12 mouse cellular contexts compared by ENCODE assay signal in genomic region chr19:58244148-58244547, GRCm38 (mm10).
DNase-seq lines count a peak whose midpoint lies in the region; ATAC-seq and TF ChIP-seq lines count a peak whose summit lies in the region.
"Had no signal": no experiment of that assay in that cellular context is flagged by ENCODE, and none has a peak within 500 bp of the region (broad histone marks: within the 10 kb centered on the region; RNA-seq: fewer than 3 reads in every experiment).

No protein-coding gene starts in this region.

- TF ChIP-seq CTCF in kidney, adult 2 months (conservative IDR thresholded peaks at IDR 0.05; ENCODE audit: insufficient read depth, insufficient read length, low read depth, low read length) = no peak
- TF ChIP-seq CTCF in midbrain, postnatal 0 days (IDR thresholded peaks at IDR 0.05) = no peak

- DNase-seq in embryo, embryonic 10 days (ENCODE audit: low spot score) = peak; percentile 18
- no peak for DNase-seq in embryo, embryonic 9.5 days (ENCODE audit: extremely low spot score)
- no peak for DNase-seq in kidney, adult 2 months
- peak; percentile 59 for DNase-seq in forelimb bud, embryonic 11.5 days (ENCODE audit: low read depth, low spot score)
- DNase-seq in midbrain, postnatal 0 days (ENCODE audit: low spot score) = no peak
- no peak for DNase-seq in right cerebral cortex, adult 18-20 months
- no peak for DNase-seq in layer of hippocampus, adult 9-11 months
- DNase-seq: cerebellum, adult 2 months had no signal

- 38% methylated on average over 4 of the region's 4 CpGs for WGBS in kidney, embryonic 16.5 days
- WGBS in kidney, adult 2 months = 49% methylated on average over 4 of the region's 4 CpGs
- 71% methylated on average over 4 of the region's 4 CpGs for WGBS in midbrain, postnatal 0 days

- H3K27ac ChIP-seq in kidney, embryonic 16.5 days (ENCODE audit: low read length) = 0 out of 2 replicates have a peak overlapping the region, but pooled peaks have one; percentile 5
- H3K27ac ChIP-seq in kidney, adult 2 months (ENCODE audit: insufficient read depth, low read depth, low read length) = no peak overlapping the region
- H3K27ac ChIP-seq in midbrain, postnatal 0 days (ENCODE audit: low read depth, low read length) = 0 out of 2 replicates have a peak overlapping the region, but pooled peaks have one; percentile 28
- H3K27ac ChIP-seq: embryonic facial prominence, embryonic 15.5 days; kidney, postnatal 0 days; liver, embryonic 15.5 days had no signal

- H3K9ac ChIP-seq in kidney, embryonic 16.5 days (replicated peaks; ENCODE audit: low read length) = 0 out of 2 replicates have a peak overlapping the region, but pooled peaks have one; percentile 4
- no peak overlapping the region for H3K9ac ChIP-seq in midbrain, postnatal 0 days (replicated peaks; ENCODE audit: low read length, poor library complexity, severe bottlenecking)
- H3K9ac ChIP-seq: embryonic facial prominence, embryonic 15.5 days; liver, embryonic 15.5 days had no signal

- H3K36me3 ChIP-seq in kidney, embryonic 16.5 days (ENCODE audit: insufficient read depth, low read length) = no peaks in the 10 kb centered on the region
- H3K36me3 ChIP-seq in kidney, adult 2 months (ENCODE audit: control insufficient read depth, insufficient read depth, low read length) = no peaks in the 10 kb centered on the region
- no peaks in the 10 kb centered on the region for H3K36me3 ChIP-seq in midbrain, postnatal 0 days (ENCODE audit: insufficient read depth, low read length)
- H3K36me3 ChIP-seq: embryonic facial prominence, embryonic 15.5 days; liver, embryonic 15.5 days had no signal

- peaks cover 12% of the 10 kb centered on the region for H3K4me1 ChIP-seq in kidney, embryonic 16.5 days (ENCODE audit: insufficient read depth, low read length)
- H3K4me1 ChIP-seq in kidney, adult 2 months (ENCODE audit: control insufficient read depth, insufficient read depth, low read length) = no peaks in the 10 kb centered on the region
- peaks cover 6% of the 10 kb centered on the region; the same call in 1 of the 2 replicates for H3K4me1 ChIP-seq in midbrain, postnatal 0 days (ENCODE audit: insufficient read depth, low read length)
- H3K4me1 ChIP-seq: liver, embryonic 15.5 days had no signal

- no peaks in the 10 kb centered on the region for H3K27me3 ChIP-seq in kidney, embryonic 16.5 days (ENCODE audit: insufficient read depth, low read length)
- H3K27me3 ChIP-seq in kidney, adult 2 months (replicated peaks; ENCODE audit: control insufficient read depth, insufficient read depth, low read length) = no peaks in the 10 kb centered on the region
- no peaks in the 10 kb centered on the region for H3K27me3 ChIP-seq in midbrain, postnatal 0 days (ENCODE audit: insufficient read depth, low read length)
- H3K27me3 ChIP-seq: liver, embryonic 15.5 days had no signal

- no peak for TF ChIP-seq POLR2A in kidney, adult 2 months (IDR thresholded peaks at IDR 0.05; ENCODE audit: low read depth, low read length)

- no peaks in the 10 kb centered on the region for H3K9me3 ChIP-seq in kidney, embryonic 16.5 days (ENCODE audit: low read length)
- no peaks in the 10 kb centered on the region for H3K9me3 ChIP-seq in midbrain, postnatal 0 days (ENCODE audit: low read length)
- H3K9me3 ChIP-seq: embryonic facial prominence, embryonic 15.5 days; liver, embryonic 15.5 days had no signal

- no peak overlapping the region for H3K4me3 ChIP-seq in kidney, embryonic 16.5 days (ENCODE audit: low read length)
- no peak overlapping the region for H3K4me3 ChIP-seq in kidney, adult 2 months (ENCODE audit: insufficient read depth, low read depth, low read length)
- H3K4me3 ChIP-seq in midbrain, postnatal 0 days (ENCODE audit: low read depth, low read length) = no peak overlapping the region
- H3K4me3 ChIP-seq: embryonic facial prominence, embryonic 15.5 days; liver, embryonic 15.5 days had no signal

- no peak for ATAC-seq in kidney, embryonic 16.5 days (ENCODE audit: low FRiP score, low TSS enrichment)
- no peak for ATAC-seq in midbrain, postnatal 0 days (ENCODE audit: low FRiP score)

- H3K4me2 ChIP-seq in kidney, embryonic 16.5 days (replicated peaks; ENCODE audit: low read depth, low read length) = 0 out of 2 replicates have a peak overlapping the region, but pooled peaks have one; percentile 8
- H3K4me2 ChIP-seq in midbrain, postnatal 0 days (ENCODE audit: low read depth, low read length, poor library complexity, severe bottlenecking) = no peak overlapping the region
- H3K4me2 ChIP-seq: embryonic facial prominence, embryonic 15.5 days; liver, embryonic 15.5 days had no signal

Comparison
In these comparisons a context has a peak if more than half of its experiments do, and no peak if none do; other contexts are left out.
1. DNase-seq: peak in embryo, embryonic 10 days (single experiment) and forelimb bud, embryonic 11.5 days (single experiment); none in embryo, embryonic 9.5 days (single experiment), kidney, adult 2 months (single experiment), midbrain, postnatal 0 days (single experiment), right cerebral cortex, adult 18-20 months (single experiment) and layer of hippocampus, adult 9-11 months (single experiment).